Mouse (Mus musculus) heart, adult 2 months (tissue): Measurements from ENCODE around the gene Sema3f. TPM values are rescaled to one million over a fixed set of nuclear protein-coding genes. Genes with fewer than 3 reads are reported as not detected.

Experiments used
- DNase-seq, 2 experiments: peaks; one replicate each; pipeline ENCODE4 v3.0.0; 2021
- H3K27ac ChIP-seq: fragments of 200-600 bp; 2 replicates; pipeline ENCODE4 v1.8.1; 2022
- H3K27me3 ChIP-seq: fragments of 200-500 bp; 2 replicates; pipeline ENCODE4 v1.6.1; 2012; ENCODE audit warnings: mild to moderate bottlenecking, low read length, inconsistent platforms, mixed read lengths; ENCODE audit not compliant: control insufficient read depth, insufficient read depth
- H3K36me3 ChIP-seq: fragments of 200-500 bp; 2 replicates; pipeline ENCODE4 v1.6.1; 2012; ENCODE audit warnings: low read length, inconsistent platforms; ENCODE audit not compliant: control insufficient read depth, insufficient read depth
- H3K4me1 ChIP-seq: fragments of 200-500 bp; 2 replicates; pipeline ENCODE4 v1.6.1; 2011; ENCODE audit warnings: low read length; ENCODE audit not compliant: control insufficient read depth, insufficient read depth
- H3K4me3 ChIP-seq: fragments of 200-600 bp; 2 replicates; pipeline ENCODE4 v1.8.1; 2022
- H3K79me2 ChIP-seq: fragments of 200-500 bp; replicated peaks from 2 replicates; pipeline ENCODE4 v1.6.1; 2012; ENCODE audit warnings: mild to moderate bottlenecking, inconsistent platforms, low read length, moderate library complexity, mixed read lengths; ENCODE audit not compliant: control insufficient read depth, insufficient read depth
- H3K9ac ChIP-seq: fragments of 200-500 bp; 2 replicates; pipeline ENCODE4 v1.6.1; 2012; ENCODE audit warnings: low read depth, mild to moderate bottlenecking, control low read depth, inconsistent platforms, low read length, mixed read lengths
- CTCF ChIP-seq: fragments of 200-600 bp; IDR thresholded peaks from 2 replicates; pipeline ENCODE4 v1.8.1; 2022; ENCODE audit warnings: antibody characterized with exemption, mild to moderate bottlenecking, moderate library complexity
- EP300 ChIP-seq: fragments of 200-500 bp; IDR thresholded peaks from 2 replicates; pipeline ENCODE4 v1.6.1; 2011; ENCODE audit warnings: low read depth, low read length, control low read depth; ENCODE audit not compliant: insufficient read depth
- POLR2A ChIP-seq: fragments of 200-500 bp; IDR thresholded peaks from 2 replicates; pipeline ENCODE4 v1.6.1; 2011; ENCODE audit warnings: mild to moderate bottlenecking, low read depth, low read length, control low read depth; ENCODE audit not compliant: insufficient read depth
- WGBS: fragments of 180-500 bp; shearing (Covaris S2); methylation state at CpG from one replicate; pipeline ENCODE4 v1.1.7; 2018; 5-methylcytosine and 5-hydroxymethylcytosine counted together
- intact Hi-C: fragments of 180-260 bp; cut with DNase I; formaldehyde crosslinking; loops from one replicate; pipeline ENCODE4 v1.15.1; 2025
- polyA plus RNA-seq: library from polyadenylated mRNA; depleted of rRNA; stranded (reverse); fragments of >200 nt; gene quantifications from 2 replicates; pipeline ENCODE4 v1.2.3, GENCODE M21; 2012
- total RNA-seq, 2 experiments: library from RNA; stranded (reverse); gene quantifications; 2 replicates each; pipeline ENCODE4 v1.2.3; 2021

Gene Sema3f
- total and polyA plus RNA-seq, 3 experiments: 13.4 to 31.8 (median 16.8) TPM

DNA sequence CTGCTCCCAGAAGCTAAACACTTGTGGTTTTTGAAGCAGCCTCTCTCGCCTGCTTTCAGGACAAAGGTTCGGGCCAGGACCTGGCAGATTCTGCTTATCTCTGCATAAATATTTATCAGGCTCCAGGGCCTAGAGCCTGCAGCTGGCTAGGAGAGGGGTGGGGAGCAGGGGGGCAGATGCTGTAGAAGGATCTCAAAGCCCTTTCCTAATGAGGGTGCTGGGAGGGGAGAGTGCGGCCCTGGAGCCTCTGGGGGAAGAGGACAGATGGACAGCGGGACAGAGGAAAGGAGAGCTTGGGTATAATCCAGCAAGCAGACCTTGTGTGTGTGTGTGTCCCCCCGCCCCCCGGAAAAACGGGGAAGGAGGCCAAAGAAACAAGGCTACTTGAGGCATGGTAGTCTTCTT, 24.3 kb upstream of the Sema3f start:
- DNase-seq: no peak
- intact Hi-C loops: no loop called here
- Histone ChIP-seq H3K36me3 (no peaks in the 10 kb centered on the region), H3K9ac (no peak overlapping the region), H3K4me3 (no peak overlapping the region), H3K4me1 (no peaks in the 10 kb centered on the region), H3K27ac (no peak overlapping the region), H3K27me3 (peaks cover 3% of the 10 kb centered on the region), H3K79me2 (no peaks in the 10 kb centered on the region)
- 52% methylated on average over 7 of the region's 7 CpGs for WGBS
- TF ChIP-seq EP300 (no peak), CTCF (no peak), POLR2A (no peak)

DNA sequence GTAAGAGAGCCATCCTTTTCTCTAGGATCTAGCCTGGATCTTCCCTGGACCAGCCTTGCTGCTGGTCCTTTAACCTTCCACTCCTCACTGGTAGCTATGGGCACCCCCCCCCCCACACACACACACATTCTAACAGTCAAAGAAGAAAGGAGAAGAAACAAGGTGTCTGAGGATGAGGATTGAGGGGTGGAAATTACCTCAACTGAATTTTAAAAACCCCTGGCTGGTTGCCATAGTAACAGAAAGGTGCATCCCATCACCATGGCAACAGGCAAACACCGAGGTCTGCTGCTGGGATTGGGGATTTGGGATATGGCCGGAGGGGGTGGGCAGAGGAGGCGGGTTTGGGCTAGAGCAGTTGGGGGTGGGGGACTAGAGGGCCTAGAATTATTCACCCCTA, 19.4 kb upstream of the Sema3f start:
- H3K9ac ChIP-seq: no peak overlapping the region
- no peaks in the 10 kb centered on the region; the same call in 1 of the 2 replicates for H3K27me3 ChIP-seq
- no peak overlapping the region for H3K4me3 ChIP-seq
- H3K36me3 ChIP-seq: no peaks in the 10 kb centered on the region
- intact Hi-C loops: no loop called here
- WGBS: 86% methylated on average over 3 of the region's 3 CpGs
- no peaks in the 10 kb centered on the region for H3K79me2 ChIP-seq
- H3K27ac ChIP-seq: no peak overlapping the region
- no peak for TF ChIP-seq CTCF
- TF ChIP-seq EP300: no peak
- no peak for TF ChIP-seq POLR2A
- DNase-seq: no peak
- peaks cover 8% of the 10 kb centered on the region for H3K4me1 ChIP-seq

DNA sequence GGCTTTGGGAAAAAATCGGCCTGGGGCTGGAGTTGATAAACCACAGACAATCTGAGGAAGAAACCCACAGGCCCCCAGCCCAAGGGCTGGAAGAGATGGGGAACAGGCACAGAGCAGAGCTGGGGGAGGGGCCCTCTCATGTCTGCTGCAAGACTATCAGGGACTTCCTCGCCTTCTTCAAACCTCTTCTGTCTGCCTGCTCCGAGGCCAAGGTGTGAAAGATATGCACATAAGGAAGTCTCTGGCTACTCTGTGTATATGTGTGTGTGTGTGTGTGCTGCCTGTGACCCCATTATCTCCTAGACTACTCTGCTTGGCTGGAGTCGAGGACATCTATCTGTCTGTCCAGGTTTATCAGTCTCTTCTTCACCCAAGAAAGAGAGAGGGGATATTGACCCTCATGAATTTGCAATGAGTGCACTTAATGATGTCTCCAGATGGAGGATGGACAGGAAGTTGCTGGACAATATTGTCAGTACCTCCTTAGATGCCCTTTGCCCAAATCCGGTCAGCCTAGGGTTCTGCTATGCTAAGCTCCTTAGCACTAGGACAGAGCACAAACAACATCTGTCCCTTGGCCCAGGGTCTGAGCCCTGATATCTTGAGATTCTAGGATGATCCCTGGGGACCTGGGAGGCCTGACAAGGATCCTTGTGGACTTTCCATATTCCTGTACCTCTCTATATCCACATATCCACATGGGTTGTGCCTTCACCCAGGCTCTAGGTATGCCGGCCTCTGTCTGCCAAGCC, 18.8 kb upstream of the Sema3f start:
- intact Hi-C loops: no loop called here
- Histone ChIP-seq H3K36me3 (no peaks in the 10 kb centered on the region), H3K4me3 (no peak overlapping the region), H3K27ac (no peak overlapping the region), H3K27me3 (no peaks in the 10 kb centered on the region), H3K4me1 (peaks cover 13% of the 10 kb centered on the region), H3K9ac (no peak overlapping the region), H3K79me2 (no peaks in the 10 kb centered on the region)
- WGBS: 61% methylated on average over 6 of the region's 6 CpGs
- DNase-seq: no peak
- TF ChIP-seq POLR2A (no peak), CTCF (no peak), EP300 (no peak)

DNA sequence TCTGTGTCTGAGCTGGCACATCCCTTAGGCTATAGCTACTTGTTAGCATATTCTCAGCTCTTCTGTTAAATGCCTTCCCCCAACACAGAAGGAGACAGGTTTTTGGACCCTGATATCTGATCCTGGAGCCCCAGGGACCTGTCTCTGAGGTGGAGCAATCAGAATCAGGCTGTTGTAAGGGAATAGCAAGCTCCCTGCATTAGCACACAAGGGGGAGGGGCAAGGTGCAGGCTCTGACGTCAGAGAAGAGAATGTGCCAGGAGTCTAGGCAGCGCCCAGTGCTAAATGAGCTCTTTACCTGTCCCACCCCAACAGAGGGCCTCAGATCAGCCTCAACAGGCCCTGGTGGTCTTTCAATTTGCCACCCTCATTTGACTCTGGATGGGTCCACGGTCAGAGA, 16.8 kb upstream of the Sema3f start:
- H3K9ac ChIP-seq: no peak overlapping the region
- H3K4me3 ChIP-seq: no peak overlapping the region
- no peaks in the 10 kb centered on the region for H3K36me3 ChIP-seq
- intact Hi-C loops: no loop called here
- H3K4me1 ChIP-seq: peaks cover 13% of the 10 kb centered on the region
- TF ChIP-seq CTCF: no peak
- TF ChIP-seq EP300: no peak
- TF ChIP-seq POLR2A: no peak
- H3K27ac ChIP-seq: no peak overlapping the region
- 66% methylated on average over 3 of the region's 3 CpGs for WGBS
- H3K27me3 ChIP-seq: no peaks in the 10 kb centered on the region
- no peaks in the 10 kb centered on the region for H3K79me2 ChIP-seq
- no peak for DNase-seq

DNA sequence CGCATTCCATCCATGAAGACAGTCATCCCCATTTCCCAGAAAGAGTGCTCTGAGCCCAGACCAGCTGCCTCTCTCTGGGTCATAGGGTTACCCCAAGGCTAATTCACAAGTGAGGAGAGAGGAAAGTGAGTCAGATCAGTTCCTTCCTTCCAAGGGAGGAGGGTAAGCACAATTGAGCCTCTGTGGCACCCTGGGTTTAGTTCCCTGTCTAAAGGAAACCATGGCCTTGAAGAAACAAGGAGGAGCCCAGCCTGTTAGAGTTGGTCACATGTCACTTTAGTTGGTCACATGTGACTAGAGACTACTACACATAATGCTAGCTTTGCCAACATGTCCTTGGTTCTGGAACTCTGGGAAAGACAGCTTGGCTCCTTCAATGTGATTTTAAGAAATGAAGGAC, 14.5 kb upstream of the Sema3f start:
- Histone ChIP-seq H3K27me3 (no peaks in the 10 kb centered on the region), H3K27ac (peak overlapping the region; percentile 72), H3K36me3 (no peaks in the 10 kb centered on the region), H3K79me2 (no peaks in the 10 kb centered on the region), H3K4me1 (peaks cover 13% of the 10 kb centered on the region), H3K4me3 (no peak overlapping the region), H3K9ac (no peak overlapping the region)
- 63% methylated on average over 1 of the region's 1 CpGs for WGBS
- no peak for TF ChIP-seq CTCF
- no peak for TF ChIP-seq EP300
- TF ChIP-seq POLR2A: no peak
- no peak for DNase-seq
- intact Hi-C loops: no loop called here

DNA sequence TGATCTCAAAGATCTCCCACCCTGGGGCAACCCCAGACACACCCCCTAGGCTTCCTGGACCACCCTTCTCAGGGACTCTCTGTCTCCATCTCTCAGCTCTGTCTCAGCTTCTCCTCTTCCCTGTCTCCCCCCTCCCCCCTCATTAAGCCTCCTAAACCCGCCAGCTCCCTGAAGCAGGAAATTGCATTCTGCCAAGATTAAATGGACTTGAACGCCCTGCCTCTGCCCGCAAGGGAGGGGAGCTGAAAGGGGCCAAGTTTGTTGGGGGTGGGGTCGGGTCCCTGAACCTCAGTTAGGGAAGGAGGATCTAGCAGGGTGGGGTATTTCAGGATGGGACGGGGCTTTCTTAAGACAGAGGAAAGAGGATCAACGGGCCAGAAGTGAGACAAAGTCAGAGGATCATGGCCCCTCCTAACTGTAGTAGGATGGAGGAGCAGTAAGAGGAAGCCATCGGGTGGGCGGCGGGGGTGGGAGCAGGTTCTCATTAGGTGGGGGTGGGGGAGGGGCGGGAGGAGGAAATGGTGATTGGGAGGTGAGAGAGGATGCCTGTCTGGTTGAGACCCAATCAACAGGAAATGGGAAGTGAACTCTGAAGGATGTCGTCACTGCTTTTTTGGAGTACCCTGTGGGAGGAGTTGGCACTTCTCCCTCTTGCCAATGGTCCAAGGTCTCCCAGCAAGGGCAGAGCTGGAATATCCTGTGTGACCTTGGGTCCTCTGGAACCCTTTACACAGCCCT, 13.7 kb upstream of the Sema3f start:
- peak; percentile 49 to 72 for DNase-seq
- H3K4me1 ChIP-seq: peaks cover 13% of the 10 kb centered on the region
- no peak overlapping the region for H3K4me3 ChIP-seq
- H3K27me3 ChIP-seq: no peaks in the 10 kb centered on the region
- H3K27ac ChIP-seq: peak overlapping the region; percentile 72
- intact Hi-C loops: no loop called here
- 6% methylated on average over 11 of the region's 11 CpGs for WGBS
- no peaks in the 10 kb centered on the region for H3K79me2 ChIP-seq
- no peaks in the 10 kb centered on the region for H3K36me3 ChIP-seq
- TF ChIP-seq CTCF: no peak
- TF ChIP-seq POLR2A: peak; percentile 16; the same call in 1 of the 2 replicates
- H3K9ac ChIP-seq: no peak overlapping the region
